Mouse (Mus musculus): ENCODE measurements around the gene Usp22.

DNA sequence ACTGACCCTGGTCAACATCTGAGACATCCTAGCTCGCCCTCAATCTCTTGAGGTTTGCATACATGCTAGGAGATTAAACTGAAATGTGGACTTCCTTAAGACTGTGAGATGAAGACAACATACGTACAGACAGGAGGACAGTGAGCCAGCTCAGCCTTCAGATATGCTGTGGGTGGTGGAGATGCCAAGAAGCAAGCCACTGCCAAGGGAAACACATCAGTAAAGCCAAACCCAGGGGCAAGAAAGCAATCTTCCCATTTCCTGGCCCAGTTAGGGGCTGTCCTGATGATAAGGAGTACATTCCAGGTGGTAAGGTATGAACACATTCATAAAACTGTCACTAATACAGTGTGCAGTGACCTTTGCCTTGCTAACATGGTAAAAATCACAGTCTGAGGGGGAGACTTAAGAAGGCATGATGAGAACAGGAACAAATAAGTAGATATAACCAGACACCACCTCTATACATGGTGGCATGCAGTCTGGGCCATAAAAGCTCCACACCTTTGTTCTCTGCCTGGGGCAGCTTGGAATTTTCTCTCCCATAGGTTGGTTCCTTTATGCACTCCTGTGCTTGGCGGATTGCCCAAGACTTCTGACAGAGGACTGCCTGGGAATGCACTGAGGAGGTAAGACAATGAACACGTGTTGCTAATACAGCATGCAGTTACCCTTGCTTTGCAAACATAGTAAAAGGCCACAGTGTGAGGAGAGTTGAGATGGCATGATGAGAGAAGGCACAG lies 24.9 kb upstream of the Usp22 start:
- TF ChIP-seq CTCF (IDR thresholded peaks at IDR 0.05; ENCODE audit: low read depth) (no peak), EP300 (IDR thresholded peaks at IDR 0.05; ENCODE audit: low read depth) (no peak)

All from liver, embryonic 14.5 days (tissue).